Mouse (Mus musculus) right cerebral cortex, postnatal 10 days (tissue): ENCODE results near the gene Mrpl47.
"Not testable (repeated sequence)": the region's sequence is repeated elsewhere in the genome, so short reads cannot be mapped to it uniquely, and the experiment has no call there.

Source experiments
- DNase-seq, 2 experiments: peaks; one replicate each; pipeline ENCODE4 v3.0.0; 2021; ENCODE audit warnings: low spot score in 2 of 2

Gene Mrpl47

GRCm38 (mm10) chr3:32708052-32708367 is 29.4 kb downstream of the Mrpl47 start:
- DNase-seq = no peak

GRCm38 (mm10) chr3:32705647-32706348 is 31.6 kb downstream of the Mrpl47 start, which contains the start of gene Actl6a:
Gene Actl6a, plus strand, starts transcription at chr3:32706298.
- DNase-seq = not testable (repeated sequence)

- DNase-seq = not testable (repeated sequence)
Observed at GRCm38 (mm10) chr3:32704632-32705031, 32.8 kb downstream of the Mrpl47 start.

GRCm38 (mm10) chr3:32704021-32704420 is 33.4 kb downstream of the Mrpl47 start:
- not testable (repeated sequence) for DNase-seq

GRCm38 (mm10) chr3:32698228-32698863 is 39.1 kb downstream of the Mrpl47 start:
- peak; percentile 94 to 96 for DNase-seq

GRCm38 (mm10) chr3:32695583-32695980 is 41.8 kb downstream of the Mrpl47 start:
- DNase-seq = no peak

- no peak for DNase-seq
Observed at GRCm38 (mm10) chr3:32694737-32695582, 42.4 kb downstream of the Mrpl47 start.

GRCm38 (mm10) chr3:32694211-32694610 is 43.2 kb downstream of the Mrpl47 start:
- no peak for DNase-seq

GRCm38 (mm10) chr3:32691841-32692240 is 45.6 kb downstream of the Mrpl47 start:
- no peak for DNase-seq

- DNase-seq = no peak
Observed at GRCm38 (mm10) chr3:32690901-32691300, 46.5 kb downstream of the Mrpl47 start.

- DNase-seq = no peak
Observed at GRCm38 (mm10) chr3:32690008-32690407, 47.4 kb downstream of the Mrpl47 start.

GRCm38 (mm10) chr3:32689567-32689999 is 47.8 kb downstream of the Mrpl47 start:
- DNase-seq = no peak

- no peak for DNase-seq
Observed at GRCm38 (mm10) chr3:32687156-32687555, 50.2 kb downstream of the Mrpl47 start.

- DNase-seq = no peak
Observed at GRCm38 (mm10) chr3:32686537-32686936, 50.9 kb downstream of the Mrpl47 start.

GRCm38 (mm10) chr3:32684631-32685030 is 52.8 kb downstream of the Mrpl47 start:
- no peak for DNase-seq

GRCm38 (mm10) chr3:32682910-32683531 is 54.4 kb downstream of the Mrpl47 start:
- DNase-seq = no peak

GRCm38 (mm10) chr3:32676393-32676792 is 61.0 kb downstream of the Mrpl47 start:
- no peak for DNase-seq
